Mouse (Mus musculus) hindbrain, embryonic 16.5 days (tissue): ENCODE results near the gene Rhox13. TPM values are rescaled to one million over a fixed set of nuclear protein-coding genes. Genes with fewer than 3 reads are reported as not detected.

Experiments
- ATAC-seq: fragments of 200-750 bp; cut with Nextera tagmentation; 2 replicates; pipeline ENCODE4 v1.8.0; 2017; ENCODE audit warnings: moderate TSS enrichment, moderate library complexity
- H3K27ac ChIP-seq: fragments of 300-500 bp; sonication (generic); 2 replicates; pipeline ENCODE4 v1.5.1; 2014; ENCODE audit warnings: low read depth, mild to moderate bottlenecking, control low read depth, low read length, moderate library complexity
- H3K27me3 ChIP-seq: fragments of 300-500 bp; sonication (generic); replicated peaks from 2 replicates; pipeline ENCODE4 v1.6.1; 2014; ENCODE audit warnings: low read length; ENCODE audit not compliant: control insufficient read depth, insufficient read depth
- H3K36me3 ChIP-seq: fragments of 300-500 bp; sonication (generic); 2 replicates; pipeline ENCODE4 v1.6.1; 2014; ENCODE audit warnings: mild to moderate bottlenecking, low read length, moderate library complexity, mixed read lengths; ENCODE audit not compliant: control insufficient read depth, insufficient read depth
- H3K4me1 ChIP-seq: fragments of 300-500 bp; sonication (generic); 2 replicates; pipeline ENCODE4 v1.6.1; 2014; ENCODE audit warnings: low read depth, low read length; ENCODE audit not compliant: control insufficient read depth, insufficient read depth
- H3K4me2 ChIP-seq: fragments of 300-500 bp; sonication (generic); 2 replicates; pipeline ENCODE4 v1.6.1; 2014; ENCODE audit warnings: mild to moderate bottlenecking, low read length, control low read depth, moderate library complexity
- H3K4me3 ChIP-seq: fragments of 300-500 bp; sonication (generic); 2 replicates; pipeline ENCODE4 v1.5.1; 2014; ENCODE audit warnings: mild to moderate bottlenecking, low read length, control low read depth, moderate library complexity
- H3K9ac ChIP-seq: fragments of 300-500 bp; sonication (generic); 2 replicates; pipeline ENCODE4 v1.6.1; 2014; ENCODE audit warnings: low read depth, mild to moderate bottlenecking, control low read depth, low read length, moderate library complexity
- H3K9me3 ChIP-seq: fragments of 300-500 bp; sonication (generic); 2 replicates; pipeline ENCODE4 v1.6.1; 2014; ENCODE audit warnings: mild to moderate bottlenecking, low read length, moderate library complexity; ENCODE audit not compliant: control insufficient read depth
- WGBS: fragments of 180-500 bp; shearing (Covaris S2); extraction: QIAGEN DNeasy Blood & Tissue Kit; methylation state at CpG from one replicate; pipeline ENCODE4 v1.1.7; 2014; 5-methylcytosine and 5-hydroxymethylcytosine counted together
- polyA plus RNA-seq: library from polyadenylated mRNA; unstranded; fragments of >200 nt; fragmentation: Nextera tagmentation; extraction: Ambion mirVana; gene quantifications from 2 replicates; pipeline ENCODE4 v1.2.1, GENCODE M21; 2015

Gene Rhox13
- polyA plus RNA-seq, result not detected in 2 replicates

- Histone ChIP-seq H3K36me3 (no peaks in the 10 kb centered on the region), H3K4me2 (no peak within 1 kb of the TSS), H3K4me3 (no peak within 1 kb of the TSS), H3K9ac (no peak within 1 kb of the TSS), H3K27ac (no peak within 1 kb of the TSS), H3K9me3 (peaks cover 18% of the 10 kb centered on the region), H3K4me1 (no peaks in the 10 kb centered on the region), H3K27me3 (no peaks in the 10 kb centered on the region)
- ATAC-seq, result no peak
- 98% methylated on average over 20 of the region's 20 CpGs for WGBS
These were observed at the start of gene Rhox13 for GRCm38 (mm10) chrX:38120982-38121381. TSS of gene Rhox13 (plus strand) at chrX:38121219.

DNA sequence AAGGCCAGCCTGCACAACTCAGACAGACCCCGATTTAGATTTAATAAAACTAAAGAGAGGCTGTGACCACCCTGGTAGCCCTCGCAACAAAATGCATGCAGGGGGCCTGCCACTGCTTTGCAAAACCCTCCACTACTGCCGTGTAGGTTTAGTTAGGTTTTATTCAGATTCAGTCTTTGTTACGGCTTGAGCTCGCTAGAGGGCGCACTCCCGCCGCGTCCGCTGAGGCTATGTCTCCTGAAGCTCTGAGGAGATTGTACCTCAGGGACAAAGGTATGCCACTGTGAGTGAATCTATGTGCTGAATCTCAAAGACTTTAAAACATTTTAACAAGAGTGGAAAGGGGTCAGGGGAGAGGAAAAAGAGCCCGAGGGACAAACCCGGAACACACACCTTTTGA is 36.8 kb upstream of the Rhox13 start:
- Histone ChIP-seq H3K27ac (no peak overlapping the region), H3K9ac (no peak overlapping the region), H3K4me2 (no peak overlapping the region; the same call in 1 of the 2 replicates), H3K36me3 (no peaks in the 10 kb centered on the region), H3K27me3 (no peaks in the 10 kb centered on the region), H3K4me1 (no peaks in the 10 kb centered on the region), H3K4me3 (no peak overlapping the region), H3K9me3 (no peaks in the 10 kb centered on the region)
- ATAC-seq, result no peak; the same call in 1 of the 2 replicates
- WGBS, result 15% methylated on average over 12 of the region's 12 CpGs

DNA sequence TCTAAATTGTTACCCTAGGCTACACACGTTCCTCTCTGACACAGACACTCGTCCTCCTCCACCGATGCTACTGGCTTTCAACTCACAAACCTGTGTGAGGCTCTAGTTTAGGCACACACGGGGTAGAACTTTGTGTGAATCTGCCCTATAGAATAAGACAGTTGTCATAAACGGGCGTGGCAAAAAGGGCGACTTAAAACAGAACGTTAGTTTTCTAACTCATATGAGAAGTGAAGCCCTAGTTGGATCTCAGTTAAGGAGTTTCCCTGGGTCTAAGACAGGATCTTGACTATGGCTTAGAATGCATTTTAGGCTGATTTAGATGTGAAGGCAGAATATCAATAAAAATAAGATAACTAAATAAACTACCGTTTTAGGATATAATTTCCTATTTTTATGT is 36.0 kb upstream of the Rhox13 start, which contains the start of gene Rhox11:
TSS of gene Rhox11 (minus strand) at position 101 of the 400 bp plus-strand sequence.
- Histone ChIP-seq H3K27me3 (no peaks in the 10 kb centered on the region), H3K4me3 (no peak within 1 kb of the TSS), H3K27ac (no peak within 1 kb of the TSS), H3K4me2 (no peak within 1 kb of the TSS; the same call in 1 of the 2 replicates), H3K36me3 (no peaks in the 10 kb centered on the region), H3K4me1 (no peaks in the 10 kb centered on the region), H3K9me3 (no peaks in the 10 kb centered on the region), H3K9ac (no peak within 1 kb of the TSS)
- WGBS, result 86% methylated on average over 9 of the region's 9 CpGs
- no peak for ATAC-seq

DNA sequence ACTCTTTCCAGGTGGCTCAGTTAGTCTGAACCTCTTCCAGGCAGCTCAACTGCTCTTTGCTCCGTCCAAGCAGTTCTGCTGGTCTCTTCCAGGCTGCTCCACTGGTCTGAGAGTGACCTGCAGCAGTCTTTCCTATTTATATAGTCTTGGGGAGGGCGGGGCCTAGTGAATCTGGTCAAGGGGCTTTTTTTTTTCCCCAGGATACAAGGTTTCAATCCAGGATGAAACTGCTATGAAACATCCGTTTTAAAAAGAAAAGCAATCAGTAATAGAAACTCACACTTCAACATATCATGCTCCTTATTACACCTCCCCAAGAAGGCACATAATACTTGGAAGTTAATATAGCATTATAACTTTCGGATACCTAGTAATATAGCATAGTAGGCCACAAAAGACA is 10.2 kb upstream of the Rhox13 start, which contains the start of gene Rhox12:
TSS of gene Rhox12 (minus strand) at position 101 of the 400 bp plus-strand sequence.
- Histone ChIP-seq H3K36me3 (no peaks in the 10 kb centered on the region), H3K27ac (no peak within 1 kb of the TSS), H3K4me1 (no peaks in the 10 kb centered on the region), H3K27me3 (no peaks in the 10 kb centered on the region), H3K4me2 (no peak within 1 kb of the TSS), H3K9ac (no peak within 1 kb of the TSS), H3K9me3 (no peaks in the 10 kb centered on the region), H3K4me3 (no peak within 1 kb of the TSS)
- ATAC-seq, result no peak
- 73% methylated on average over 4 of the region's 4 CpGs for WGBS

DNA sequence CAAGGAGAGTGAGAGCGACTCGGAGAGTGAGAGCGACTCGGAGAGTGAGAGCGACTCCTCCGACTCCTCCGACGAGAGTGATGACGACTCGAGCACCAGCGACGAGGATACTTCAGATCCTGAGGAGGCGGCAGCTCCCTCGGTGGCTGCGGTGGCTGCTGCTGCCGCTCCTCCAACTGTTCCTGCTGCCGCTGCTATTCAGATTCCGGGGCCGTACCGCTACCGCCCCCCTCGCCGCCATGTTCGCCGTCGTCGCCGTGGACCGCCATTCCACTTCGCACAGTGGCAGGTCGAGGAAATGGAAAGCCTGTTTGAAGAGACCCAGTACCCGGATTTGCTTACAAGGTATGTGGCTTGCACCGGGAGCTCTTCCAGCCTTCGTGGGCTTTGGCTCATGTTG is 459 bp downstream of the Rhox13 start:
- H3K4me1 ChIP-seq, result no peaks in the 10 kb centered on the region
- no peaks in the 10 kb centered on the region for H3K36me3 ChIP-seq
- H3K27ac ChIP-seq, result no peak overlapping the region
- ATAC-seq, result no peak
- H3K4me3 ChIP-seq, result no peak overlapping the region
- H3K27me3 ChIP-seq, result no peaks in the 10 kb centered on the region
- no peak overlapping the region for H3K9ac ChIP-seq
- 89% methylated on average over 29 of the region's 34 CpGs for WGBS
- no peak overlapping the region for H3K4me2 ChIP-seq
- peaks cover 18% of the 10 kb centered on the region for H3K9me3 ChIP-seq

DNA sequence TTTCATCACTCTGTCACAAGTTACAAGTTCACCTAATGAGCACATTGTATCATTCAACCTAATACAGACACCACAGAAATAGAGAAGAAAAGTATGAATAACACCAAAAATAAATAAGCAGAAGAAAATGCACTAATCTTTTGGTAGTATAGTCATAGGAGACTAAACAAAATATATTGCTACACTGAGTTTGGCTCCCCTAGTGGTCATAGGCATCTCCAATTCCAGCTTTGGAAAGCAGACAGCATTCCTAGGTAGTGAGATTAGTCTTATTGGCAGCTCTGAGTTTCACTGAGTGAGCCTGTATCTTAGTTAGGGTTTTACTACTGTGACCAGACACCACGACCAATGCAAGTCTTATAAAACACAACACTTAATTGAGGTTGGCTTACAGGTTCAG is 38.1 kb downstream of the Rhox13 start:
- WGBS, result 68% methylated on average over 1 of the region's 1 CpGs

GRCm38 (mm10) chrX:38165315-38165714 is 44.3 kb downstream of the Rhox13 start:
- 81% methylated on average over 3 of the region's 3 CpGs for WGBS
- H3K9ac ChIP-seq, result no peak overlapping the region
- H3K4me1 ChIP-seq, result no peaks in the 10 kb centered on the region
- no peak overlapping the region for H3K27ac ChIP-seq
- H3K4me2 ChIP-seq, result no peak overlapping the region
- no peak overlapping the region for H3K4me3 ChIP-seq
- no peaks in the 10 kb centered on the region for H3K27me3 ChIP-seq
- no peaks in the 10 kb centered on the region for H3K36me3 ChIP-seq
- no peak for ATAC-seq
- H3K9me3 ChIP-seq, result no peaks in the 10 kb centered on the region

More for the DNA sequence above, 38.1 kb downstream of the Rhox13 start:
- no peaks in the 10 kb centered on the region for H3K4me1 ChIP-seq
- no peak overlapping the region for H3K4me3 ChIP-seq
- no peaks in the 10 kb centered on the region for H3K27me3 ChIP-seq
- no peak for ATAC-seq
- no peaks in the 10 kb centered on the region for H3K9me3 ChIP-seq
- H3K4me2 ChIP-seq, result no peak overlapping the region
- no peak overlapping the region for H3K27ac ChIP-seq
- no peaks in the 10 kb centered on the region for H3K36me3 ChIP-seq
- H3K9ac ChIP-seq, result no peak overlapping the region

DNA sequence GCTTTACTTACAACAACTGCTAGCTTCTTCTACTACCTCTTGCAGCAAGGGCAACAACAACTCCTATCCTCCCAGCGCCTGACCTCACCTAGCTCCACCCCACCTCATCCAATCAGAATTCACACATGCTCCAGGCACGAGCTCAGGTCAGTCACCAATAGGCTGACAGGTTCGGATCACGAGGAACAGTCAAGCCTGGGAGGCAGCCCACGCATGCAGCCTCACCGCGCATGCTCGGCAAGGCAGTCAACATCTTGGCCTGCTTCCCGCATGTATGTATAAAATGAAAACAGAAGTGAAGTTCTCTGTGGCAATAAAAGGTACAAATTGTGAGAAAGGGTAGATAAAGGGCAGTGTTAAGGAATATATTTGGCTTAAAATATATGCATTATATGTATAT is 45.0 kb downstream of the Rhox13 start:
- Histone ChIP-seq H3K27me3 (no peaks in the 10 kb centered on the region), H3K4me3 (no peak overlapping the region), H3K27ac (no peak overlapping the region), H3K4me2 (no peak overlapping the region), H3K4me1 (no peaks in the 10 kb centered on the region), H3K9me3 (no peaks in the 10 kb centered on the region), H3K9ac (no peak overlapping the region), H3K36me3 (no peaks in the 10 kb centered on the region)
- ATAC-seq, result no peak
- 78% methylated on average over 9 of the region's 9 CpGs for WGBS

- WGBS, result 76% methylated on average over 4 of the region's 4 CpGs
- Histone ChIP-seq H3K4me1 (no peaks in the 10 kb centered on the region), H3K9ac (no peak overlapping the region), H3K27ac (no peak overlapping the region), H3K4me2 (no peak overlapping the region), H3K27me3 (no peaks in the 10 kb centered on the region), H3K9me3 (no peaks in the 10 kb centered on the region), H3K36me3 (no peaks in the 10 kb centered on the region), H3K4me3 (no peak overlapping the region)
- no peak for ATAC-seq
These were observed 45.6 kb downstream of the Rhox13 start for GRCm38 (mm10) chrX:38166592-38166991.
